Mouse (Mus musculus): ENCODE measurements around the gene Tigar.

The Tigar gene

DNA sequence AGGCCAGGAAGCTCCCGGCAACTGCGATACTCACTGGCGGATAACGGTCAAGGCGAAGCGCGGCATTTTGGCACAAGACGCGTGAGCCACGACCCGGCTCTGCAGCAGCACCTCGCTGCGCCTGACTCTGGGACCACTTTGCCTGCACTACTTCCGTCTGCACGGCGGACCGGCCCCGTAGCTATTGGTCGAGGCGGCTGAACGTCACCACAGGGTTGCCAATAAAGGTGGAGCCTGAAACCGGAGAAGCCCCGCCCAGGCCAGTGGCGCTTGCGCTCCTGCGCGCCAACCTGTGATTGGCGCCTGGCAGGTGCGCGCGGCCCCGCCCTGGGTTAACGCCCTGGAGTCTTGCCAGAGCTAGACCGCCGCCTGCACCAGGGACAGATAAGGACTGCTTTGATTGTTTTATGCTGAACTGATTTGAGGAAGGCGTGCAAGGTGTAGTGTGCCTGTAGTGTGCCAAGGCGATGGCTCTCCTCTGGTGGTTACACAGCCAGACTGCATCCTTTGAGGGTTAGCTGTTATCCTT, at the start of gene Tigar:
TSS of gene Tigar (minus strand) at position 156 of the 529 bp plus-strand sequence.
- peak; percentile 98 for DNase-seq

DNA sequence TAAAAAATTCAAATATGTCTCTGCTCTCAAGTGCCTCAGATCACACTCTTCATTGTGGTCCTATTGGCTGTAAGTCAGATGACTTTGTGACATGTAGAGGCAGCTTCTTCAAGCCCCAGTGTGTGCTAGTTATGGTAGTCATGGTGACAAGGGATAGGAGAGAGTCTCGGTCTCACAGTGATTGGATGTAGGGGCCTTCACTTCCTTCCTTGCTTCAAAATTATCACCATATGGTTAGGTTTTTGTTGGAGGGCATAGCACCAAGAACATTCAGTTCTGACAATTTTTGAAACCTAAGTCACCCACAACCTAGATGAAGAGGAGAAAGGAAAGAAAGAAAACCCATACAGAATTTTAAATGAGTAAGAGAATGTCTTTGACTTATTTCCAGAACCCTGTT, 48.0 kb upstream of the Tigar start:
- DNase-seq: no peak

DNA sequence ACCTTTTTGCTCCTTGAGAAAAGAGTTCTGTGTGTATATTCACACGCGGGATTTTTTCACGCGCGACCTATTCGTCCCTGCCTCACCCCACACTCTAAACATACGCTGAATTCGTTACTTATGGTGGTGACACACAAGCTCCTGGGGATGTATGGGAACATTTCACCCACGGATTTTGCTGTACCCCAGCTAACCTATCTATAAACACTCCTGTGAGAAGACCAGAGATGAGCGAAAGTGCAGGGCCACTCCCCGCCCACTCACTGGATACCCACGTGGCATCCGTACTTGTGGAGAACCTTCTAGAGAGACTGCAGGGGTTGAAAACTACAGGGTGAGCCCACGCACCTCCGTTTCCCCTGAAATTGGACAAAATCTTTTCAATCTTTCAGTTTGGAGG, 46.1 kb upstream of the Tigar start:
- DNase-seq: no peak

DNA sequence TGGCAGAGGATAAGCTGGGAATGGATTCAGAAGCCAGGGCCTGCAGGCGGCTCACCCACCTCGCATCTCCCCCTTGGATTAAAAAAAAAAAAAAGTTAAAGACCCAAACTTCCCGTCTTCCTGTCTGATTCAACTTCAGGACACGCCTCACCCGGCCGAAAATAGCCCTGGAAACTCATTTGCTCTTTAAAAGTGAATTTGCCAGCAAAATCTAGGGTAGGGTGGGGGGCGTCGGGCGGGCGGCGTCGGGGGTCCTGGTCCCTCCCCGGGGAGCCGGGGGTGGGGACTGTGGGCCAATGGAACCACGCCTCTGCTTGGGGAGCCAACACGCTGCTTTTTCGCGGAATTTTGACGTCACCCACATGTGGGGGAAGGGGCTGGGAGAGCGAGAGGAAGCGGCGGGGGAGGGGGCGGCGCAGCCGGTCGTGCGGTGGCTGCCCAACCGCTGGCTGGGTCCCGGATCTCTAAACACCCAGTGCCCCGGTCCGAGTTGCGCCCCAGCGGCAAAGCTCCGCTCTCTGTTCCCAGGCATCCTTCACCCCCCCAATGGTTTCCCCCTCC, 45.4 kb upstream of the Tigar start:
- peak in 1 of 2 experiments; percentile 40 for DNase-seq

DNA sequence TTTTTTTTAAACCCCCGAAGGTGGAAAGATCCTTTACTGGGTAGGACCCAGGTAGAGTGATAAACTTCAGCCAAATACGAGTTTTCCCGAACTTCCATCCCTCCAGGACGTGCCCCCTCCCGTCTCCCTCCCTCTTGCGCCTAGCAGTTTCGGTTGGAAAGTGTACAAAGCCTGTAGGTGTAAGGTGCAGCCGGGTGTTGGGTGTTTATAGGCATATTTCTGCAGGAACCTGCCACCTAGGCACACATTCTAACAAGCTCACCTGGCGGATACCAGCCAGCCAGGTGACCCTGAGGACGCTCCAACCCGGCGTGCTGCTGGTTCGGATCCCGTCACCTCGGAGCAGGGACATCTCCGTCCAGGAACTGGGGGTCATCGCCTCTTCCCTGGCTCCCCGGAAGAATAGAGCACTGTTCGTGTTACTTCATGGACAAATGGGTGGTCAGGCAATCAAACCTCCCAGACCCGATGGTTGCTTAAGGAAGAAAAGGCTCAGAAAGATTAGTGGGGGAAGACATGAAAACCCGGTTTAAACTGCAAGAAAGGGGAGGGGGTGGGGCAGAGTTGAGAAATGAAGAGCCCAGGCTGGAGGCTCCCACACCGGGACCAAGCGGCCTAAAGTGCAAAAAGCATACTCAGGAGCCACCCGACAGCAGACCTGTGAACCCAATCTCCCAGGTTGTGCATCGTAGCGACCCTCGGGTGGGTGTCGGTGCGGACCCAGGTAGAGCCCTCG, 44.8 kb upstream of the Tigar start:
- DNase-seq: peak in 1 of 2 experiments; percentile 11

DNA sequence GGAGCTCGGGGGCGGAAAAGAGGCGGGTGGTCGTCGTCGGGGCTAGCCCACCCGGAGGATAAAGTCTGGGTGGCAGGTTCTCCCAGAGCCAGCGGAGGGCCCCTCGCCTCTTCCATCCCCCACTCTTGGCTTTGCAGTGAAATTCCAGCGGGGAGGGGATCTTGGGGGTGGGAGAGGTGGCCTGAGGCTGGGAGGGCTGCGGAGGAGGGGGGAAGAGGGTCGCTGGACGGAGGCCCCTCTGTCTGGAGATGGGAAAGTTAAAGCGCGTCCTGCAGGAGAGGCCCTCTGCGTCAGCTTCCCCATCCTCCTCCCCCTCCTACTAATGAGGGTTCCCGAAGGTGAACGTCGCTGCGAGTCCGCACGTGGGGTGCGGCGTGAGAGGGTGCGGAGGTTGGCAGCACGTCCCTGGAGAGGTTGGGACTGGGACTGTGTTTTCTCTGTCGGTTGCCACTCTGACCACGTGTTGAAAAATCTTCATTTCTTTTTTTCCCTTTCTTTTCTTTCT, 44.0 kb upstream of the Tigar start:
- DNase-seq: no peak

DNA sequence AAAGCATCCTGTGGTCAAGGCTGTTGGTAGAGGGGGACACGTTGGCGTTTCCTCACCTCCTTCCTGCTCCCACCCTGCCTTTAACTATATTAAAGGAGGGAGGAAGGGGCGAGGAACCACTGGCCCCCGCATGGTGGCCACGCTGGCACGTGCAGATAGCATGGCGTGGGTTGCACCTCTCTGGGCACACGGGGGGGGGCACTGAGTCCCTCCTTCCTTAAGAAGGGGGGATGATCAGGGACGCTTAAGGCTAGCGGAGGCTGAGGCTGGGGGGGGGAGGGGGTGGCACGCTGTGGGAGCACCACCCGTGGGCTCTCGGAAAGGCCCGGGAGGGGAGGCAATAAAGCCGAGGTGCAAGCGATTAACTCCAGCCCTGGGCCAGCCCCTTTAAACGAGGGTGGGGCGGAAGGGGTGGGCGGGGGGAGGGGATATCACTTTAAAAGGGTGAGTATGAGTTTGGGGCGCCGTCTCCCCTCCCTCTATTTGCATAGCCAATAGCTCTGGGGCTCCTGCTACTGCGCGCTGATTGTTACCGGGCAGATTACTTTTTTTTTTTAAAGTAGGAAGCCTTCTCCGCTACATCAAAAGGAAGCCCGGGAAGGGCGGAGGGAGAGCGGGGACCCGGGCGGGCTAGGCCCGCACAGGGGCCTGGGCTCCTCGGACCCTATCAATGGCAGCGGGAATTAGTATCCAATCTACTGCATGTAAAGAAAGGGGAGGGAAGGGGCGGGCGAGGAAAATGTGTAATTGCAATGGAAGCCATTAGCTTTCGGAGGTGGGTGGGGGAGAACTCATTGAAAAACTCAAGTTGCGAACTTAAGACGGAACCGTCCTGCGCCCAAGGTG, 43.0 kb upstream of the Tigar start, which contains the start of gene Ccnd2:
TSS of gene Ccnd2 (minus strand) at position 88 of the 846 bp plus-strand sequence.
- peak; percentile 45 to 47 for DNase-seq

DNA sequence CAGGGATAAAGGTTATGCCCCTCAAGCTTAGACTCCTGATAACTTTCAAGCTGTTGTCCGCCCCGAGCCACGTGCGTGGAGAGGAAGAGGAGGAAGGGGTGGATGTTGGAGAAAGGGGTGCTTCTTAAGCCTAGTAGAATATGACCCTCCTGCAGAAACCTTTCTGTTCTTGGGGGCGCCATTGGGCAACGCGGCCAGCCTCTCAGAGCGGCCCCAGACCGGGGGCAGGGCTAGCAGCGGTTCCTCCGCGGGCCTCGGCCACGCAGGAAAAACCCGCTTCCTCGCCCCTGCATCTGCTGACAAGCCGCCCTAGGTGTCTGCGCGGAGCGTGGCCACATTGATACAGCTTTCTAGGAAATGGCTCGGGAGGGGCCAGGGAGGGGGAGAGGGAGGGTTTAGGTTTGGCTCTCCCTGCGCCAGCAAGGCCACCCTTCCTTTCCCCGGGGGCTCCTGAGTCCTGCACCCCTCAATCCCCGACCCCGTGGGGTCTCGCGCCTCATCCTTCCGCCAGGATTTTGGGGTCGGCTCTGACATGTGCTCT, 42.3 kb upstream of the Tigar start:
- DNase-seq: peak; percentile 46 to 64

DNA sequence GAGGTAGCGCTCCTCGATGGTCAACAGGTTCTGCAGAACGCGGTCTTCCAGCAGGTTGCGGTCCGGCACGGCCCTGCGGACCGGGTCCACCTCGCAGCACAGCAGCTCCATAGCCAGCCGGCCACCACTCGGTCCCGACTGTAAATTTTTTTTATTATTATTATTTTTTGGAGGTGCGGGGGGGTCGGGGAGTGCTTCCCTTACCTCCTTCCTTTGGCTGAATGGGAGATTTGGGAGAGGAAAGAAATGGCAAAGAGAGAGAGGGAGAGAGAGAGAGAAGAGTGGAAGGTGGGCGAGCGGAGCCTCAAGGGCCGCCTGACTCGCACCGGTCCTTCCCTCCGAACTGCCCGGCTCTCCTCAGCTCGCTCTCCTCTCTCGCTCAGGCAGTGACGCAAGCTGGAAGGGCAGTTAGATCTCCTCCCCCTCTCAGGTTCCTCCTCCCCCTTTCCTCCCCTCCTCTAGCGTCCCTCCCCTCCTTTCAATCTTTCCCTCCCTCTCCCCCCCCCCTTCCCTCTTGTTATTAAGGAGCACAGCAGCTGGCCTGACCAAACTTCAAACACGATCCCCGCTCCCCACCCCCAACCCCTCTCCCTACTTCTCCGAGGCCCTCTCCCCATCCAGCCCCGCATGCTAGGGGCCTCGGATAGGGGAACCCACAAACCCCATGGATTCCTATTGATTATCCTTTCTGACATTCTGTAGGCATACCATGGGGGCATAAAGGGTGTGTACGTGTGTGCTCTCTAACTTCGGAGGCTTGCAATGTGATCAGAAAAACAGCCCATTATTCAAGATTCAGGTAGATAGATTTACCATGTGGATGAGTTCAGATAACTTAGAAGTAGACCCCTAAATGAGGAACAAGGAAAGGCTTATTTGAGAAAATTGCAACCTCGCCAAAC, 41.6 kb upstream of the Tigar start:
- peak; percentile 64 to 67 for DNase-seq

DNA sequence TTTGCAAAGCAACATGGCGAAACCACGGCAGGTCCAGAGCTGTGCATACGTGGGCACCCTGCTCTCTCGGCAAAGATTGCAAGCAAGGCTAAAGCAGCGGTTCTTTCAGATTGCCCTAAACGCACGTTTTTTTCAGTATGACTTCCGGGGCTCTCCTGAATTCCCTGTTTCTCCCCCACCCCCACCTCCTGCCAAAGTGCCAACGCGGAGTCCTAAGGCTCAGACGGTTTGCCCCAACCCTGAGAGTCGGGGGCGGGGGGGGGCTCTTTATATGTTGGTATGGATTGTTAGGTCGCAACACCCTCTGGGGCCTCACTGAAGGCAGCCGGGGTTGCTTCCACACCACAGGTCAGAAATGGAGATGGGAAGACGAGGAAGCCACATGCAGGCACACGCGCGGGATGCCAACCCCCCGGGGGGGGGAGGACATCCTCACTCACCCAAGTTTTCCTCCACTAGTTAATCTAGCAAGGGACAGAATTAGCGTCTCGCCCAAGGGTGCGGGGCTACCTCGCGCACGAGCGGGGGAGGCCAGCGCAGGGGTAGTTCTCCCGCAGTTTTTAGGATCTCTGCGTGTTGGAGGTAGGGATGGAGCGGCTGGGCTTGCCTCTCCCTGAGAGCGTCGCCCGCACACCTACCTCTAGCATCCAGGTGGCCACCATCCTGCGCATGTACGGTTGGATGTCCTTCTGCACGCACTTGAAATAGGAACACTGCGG, 40.7 kb upstream of the Tigar start:
- peak; percentile 52 to 62 for DNase-seq

DNA sequence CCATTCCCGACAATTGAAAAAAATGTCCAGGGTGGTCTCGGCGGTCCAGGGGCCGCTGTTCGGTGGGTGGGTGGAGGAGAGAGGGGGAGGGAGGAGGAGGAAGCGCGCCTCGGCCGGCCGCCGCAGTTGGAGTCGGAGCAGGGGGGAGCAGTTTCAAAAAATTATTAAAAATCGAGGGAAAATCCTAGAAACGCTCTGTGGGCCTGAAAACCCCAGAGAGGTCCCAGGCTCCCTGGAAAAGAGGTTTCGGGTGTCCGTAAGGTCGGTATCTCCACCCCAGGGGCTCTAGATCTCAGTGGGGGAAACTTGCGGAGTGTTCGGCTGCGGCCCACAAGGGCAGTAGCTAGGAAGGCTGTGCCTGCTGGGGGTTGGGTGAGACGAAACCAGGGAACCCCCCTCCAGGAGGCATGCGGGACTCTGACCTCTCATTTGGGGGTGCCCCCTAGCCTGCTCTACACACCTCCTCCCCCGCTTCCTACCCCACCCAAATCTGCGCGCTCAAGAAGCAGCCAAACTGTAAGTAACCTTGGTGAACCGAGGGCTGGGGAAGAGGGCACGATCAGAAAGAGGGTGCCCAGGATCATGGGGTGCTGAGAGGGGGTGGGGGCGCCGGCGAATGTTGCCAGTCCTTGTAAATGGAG, 40.1 kb upstream of the Tigar start:
- peak; percentile 34 to 41 for DNase-seq

DNA sequence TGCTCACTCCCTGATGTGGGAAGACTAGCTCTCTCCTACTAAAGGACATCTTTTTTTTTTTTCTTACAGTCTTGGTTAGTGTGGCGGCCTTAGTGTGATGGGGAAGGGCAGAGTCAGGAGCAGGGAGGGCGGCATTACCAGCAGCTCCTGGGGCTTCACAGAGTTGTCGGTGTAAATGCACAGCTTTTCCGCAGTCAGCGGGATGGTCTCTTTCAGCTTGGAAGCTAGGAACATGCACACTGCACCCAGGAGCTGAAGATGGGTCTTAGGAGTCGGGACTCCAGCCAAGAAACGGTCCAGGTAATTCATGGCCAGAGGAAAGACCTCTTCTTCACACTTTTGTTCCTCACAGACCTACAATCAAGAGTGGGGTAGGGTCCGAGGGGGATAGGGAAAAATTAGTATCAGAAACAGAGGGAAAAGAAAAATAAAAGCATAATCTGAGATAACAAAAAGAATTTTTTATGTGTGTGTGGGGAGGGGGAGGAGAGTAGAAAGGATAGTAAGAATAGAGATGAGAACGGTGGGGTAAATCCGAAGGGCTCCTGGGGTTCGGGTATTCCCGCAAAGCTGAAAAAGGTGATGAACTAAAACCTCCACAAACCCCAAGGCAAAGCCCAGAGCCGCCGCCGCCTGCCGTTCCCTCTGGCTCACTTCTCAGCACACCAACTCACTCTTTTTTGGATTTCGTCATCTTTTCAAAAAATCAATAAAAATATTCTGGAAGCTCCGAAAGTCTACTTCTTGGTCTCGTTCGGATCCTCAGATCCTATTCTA, 39.4 kb upstream of the Tigar start:
- peak; percentile 30 to 35 for DNase-seq

DNA sequence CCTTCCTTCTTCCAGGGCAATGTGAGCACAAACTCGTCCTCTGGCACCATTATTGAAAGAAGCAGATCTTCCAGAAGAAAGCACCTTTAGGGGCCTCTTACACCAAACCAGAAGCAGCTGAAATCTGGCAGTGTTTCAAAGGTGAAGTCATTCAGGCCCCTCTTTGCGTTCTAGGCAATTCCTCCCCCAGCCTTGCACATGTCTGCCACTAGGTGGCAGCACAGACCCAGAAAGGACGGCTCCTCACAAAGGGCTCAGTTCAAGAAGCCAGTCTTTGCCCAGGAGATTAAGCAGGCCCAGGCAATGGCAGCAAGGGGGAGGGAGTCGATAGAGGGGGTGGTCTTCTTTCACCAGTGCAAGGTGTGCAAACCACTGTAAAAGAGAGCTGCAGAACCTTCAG, 38.3 kb upstream of the Tigar start:
- peak; percentile 92 to 95 for DNase-seq

DNA sequence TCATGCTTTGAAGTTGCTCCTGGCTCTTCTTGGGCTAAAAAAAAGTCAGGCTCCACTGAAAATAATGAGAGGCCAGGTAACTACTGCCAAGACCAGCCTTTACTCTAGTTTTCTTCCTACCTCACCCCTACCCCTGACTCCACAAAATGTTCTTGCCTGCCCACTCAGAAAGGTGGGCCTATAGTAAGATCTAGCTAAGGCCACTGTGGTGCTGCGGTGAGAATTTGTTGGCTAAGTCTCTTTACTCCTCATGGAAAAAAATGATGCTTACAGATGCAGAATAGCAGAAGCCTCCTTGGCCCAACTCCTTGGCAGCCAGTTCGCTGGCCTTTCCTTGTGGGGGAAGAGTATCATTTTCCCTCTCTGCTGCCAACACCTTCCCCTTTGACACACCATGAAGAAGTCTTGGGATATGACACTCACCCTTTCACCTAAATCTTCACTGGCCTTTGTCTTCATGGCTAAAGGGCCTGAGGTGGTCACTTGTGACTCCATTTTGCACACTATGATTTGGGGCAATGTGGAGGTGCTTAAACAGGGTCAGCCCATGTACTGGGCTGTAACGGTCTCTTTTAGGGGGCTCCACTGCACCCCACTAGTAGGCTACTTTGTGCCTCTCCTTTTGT, 37.1 kb upstream of the Tigar start:
- no peak for DNase-seq

DNA sequence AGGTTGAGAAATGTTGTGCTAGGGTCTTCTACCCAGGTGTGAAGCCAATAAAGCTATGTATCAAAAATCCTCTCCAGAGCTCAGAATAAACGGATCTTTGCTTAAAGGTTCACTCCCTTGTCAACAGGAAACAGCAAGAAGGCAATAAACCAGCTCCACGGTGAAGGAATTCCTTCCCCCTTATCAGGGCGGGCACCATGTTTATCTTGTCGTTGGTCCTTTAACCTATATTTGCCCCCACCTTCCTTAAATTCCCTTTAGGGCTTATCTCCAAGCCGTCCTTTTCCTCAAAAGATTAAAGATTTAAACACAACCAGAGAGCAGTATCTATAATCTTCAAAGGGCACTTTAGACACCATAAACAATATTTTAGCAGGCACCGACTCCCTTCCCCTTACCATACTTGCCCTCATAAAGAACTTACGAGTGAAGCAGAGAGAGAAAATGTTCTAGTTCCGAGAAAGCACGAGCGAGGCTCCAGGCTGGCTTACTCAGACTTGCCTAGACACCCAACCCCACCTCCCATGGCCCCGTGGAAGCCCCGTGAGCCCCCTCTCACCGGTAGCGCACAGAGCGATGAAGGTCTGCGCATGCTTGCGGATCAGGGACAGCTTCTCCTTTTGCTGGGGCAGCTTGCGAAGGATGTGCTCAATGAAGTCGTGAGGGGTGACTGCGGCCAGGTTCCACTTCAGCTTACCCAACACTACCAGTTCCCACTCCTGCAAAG, 36.3 kb upstream of the Tigar start:
- peak in 1 of 2 experiments; percentile 9 for DNase-seq

DNA sequence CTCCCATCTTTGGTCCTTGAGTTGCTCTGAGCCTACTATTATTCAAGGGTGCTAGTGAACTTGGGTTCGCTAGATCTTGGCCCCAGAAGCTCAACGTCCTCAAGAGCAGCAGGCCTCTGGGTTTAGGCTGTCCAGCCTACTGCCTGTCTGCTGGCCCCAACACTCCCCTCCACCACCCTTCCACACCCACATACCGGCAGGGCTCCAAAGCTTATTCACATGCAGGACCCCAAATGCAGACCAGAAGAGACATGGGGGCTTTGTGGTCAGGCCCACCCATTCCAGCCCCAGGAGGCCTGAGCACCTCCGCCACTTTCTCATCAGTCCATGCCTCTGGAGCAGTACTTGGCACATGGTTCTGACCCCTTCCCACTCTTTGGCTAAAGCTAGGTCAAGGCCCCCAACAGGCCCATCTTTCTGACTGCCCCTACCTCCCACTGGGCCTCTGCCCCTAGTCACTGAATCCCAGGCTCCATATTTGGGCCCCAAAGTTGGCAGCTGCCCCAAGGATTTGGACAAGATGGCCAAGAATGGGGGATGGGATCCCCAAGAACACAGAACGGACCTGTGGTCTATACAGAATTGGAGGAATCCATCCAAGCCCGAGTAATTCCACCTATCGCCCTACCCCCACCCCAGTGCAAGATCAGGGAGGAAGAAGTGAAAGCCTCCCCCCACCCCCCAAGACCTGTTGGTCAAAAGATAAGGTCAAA, 34.4 kb upstream of the Tigar start:
- peak; percentile 10 to 26 for DNase-seq

DNA sequence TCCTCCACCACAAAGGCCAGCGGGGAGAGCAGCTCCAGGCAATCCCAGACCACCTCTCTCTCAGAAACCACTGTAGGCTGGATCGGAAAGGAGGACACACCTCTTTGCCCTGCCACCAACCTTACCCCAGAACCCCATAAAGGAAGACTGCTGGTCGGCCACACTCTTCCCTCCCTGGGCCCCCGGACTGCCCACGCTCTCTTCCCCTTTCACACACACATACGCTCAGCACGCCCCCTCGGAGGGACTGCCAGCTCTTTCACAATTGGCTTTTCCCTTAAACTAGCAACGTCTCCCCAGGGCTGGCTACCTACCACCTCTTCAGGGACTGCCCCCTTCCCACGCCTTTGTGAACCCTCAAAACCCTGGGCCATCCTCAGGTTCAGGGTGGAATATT, 33.8 kb upstream of the Tigar start:
- no peak for DNase-seq
